Mouse (Mus musculus) left cerebral cortex, postnatal 10 days (tissue): ENCODE data around the gene Pir. TPM values are rescaled to one million over a fixed set of nuclear protein-coding genes. Genes with fewer than 3 reads are reported as not detected.
A peak's percentile ranks its signal among the peaks of the same experiment; 100 is the strongest.

ENCODE experiments used
- DNase-seq, 2 experiments: peaks; one replicate each; pipeline ENCODE4 v3.0.0; 2021 to 2022; ENCODE audit warnings: low spot score in 2 of 2, mixed read lengths in 1 of 2; ENCODE audit errors: extremely low spot score in 1 of 2
- intact Hi-C: fragments of 180-260 bp; cut with DNase I; formaldehyde crosslinking; loops from one replicate; pipeline ENCODE4 v1.15.1; 2025
- total RNA-seq, 2 experiments: library from RNA; stranded (reverse); gene quantifications; 2 replicates each; pipeline ENCODE4 v1.2.3; 2021

Pir gene
- 1 to 10 TPM; 2.4 to 3.8 TPM for total RNA-seq

- intact Hi-C loops: no loop called here
- peak; percentile 4 to 71 for DNase-seq
Measured at GRCm38 (mm10) chrX:164269285-164269761, at the start of gene Pir. Gene Pir, plus strand, starts transcription at chrX:164269371.

DNA sequence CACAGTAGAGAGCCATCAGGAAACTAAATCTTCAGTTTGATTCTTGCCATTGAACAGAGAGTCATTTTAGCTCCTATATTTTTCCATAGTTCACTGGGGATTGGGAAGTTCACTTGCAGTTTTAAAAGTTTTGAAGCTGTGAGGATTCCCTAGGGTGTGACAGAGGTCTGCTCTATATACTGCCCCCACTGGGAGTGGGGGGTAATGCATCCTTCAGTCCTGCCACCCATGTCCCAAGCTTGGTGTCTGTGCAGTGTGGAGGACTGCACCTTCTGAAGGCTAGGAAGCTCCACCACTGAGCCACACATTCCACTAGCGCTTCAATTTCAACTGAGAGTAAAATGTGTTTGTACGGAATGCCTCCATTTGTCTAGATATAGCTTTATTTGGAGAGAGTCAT, 47.2 kb upstream of the Pir start:
- intact Hi-C loops: no loop called here
- no peak for DNase-seq

DNA sequence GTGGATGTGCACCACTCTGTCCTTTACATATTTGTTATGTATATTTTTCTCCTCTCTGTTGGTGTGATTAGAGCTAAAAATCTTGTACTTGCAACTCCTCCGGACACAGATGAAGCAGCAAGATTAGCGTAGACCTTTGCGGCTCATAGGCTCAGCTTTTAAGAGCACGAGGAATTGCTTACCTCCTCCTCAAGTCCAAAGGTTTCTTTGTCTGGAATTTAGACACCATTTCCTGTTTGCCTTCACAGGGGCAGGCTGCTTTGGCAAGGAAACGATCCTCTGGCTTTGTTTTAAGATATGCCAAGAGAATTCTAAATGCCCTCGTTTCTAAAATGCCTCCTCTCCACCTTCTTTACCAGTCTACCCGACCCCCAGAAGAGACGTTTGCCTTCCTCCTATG, 35.8 kb upstream of the Pir start:
- no peak for DNase-seq
- intact Hi-C loops: no loop called here

GRCm38 (mm10) chrX:164245714-164246113, 23.5 kb upstream of the Pir start:
- DNase-seq: peak in 1 of 2 experiments; percentile 19
- intact Hi-C loops: no loop called here

DNA sequence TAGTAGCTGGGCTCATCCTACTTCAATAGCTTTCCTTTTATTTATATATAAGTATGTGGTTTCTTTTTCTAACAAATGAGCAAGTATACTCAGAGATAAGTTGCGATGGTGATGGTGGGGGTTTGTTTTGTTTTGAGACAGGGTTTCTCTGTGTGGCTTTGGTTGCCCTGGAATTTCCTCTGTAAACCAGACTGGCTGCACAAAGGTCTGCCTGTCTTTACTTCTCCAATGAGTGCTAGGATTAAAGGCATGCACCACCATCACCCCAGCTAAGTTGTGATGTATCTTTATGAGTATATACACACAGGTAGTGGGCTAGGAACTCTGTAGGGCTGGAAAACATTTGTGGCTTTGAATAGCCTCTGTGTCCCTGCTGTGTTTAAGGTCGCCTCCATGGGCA, 22.4 kb upstream of the Pir start:
- DNase-seq: no peak
- intact Hi-C loops: no loop called here

DNA sequence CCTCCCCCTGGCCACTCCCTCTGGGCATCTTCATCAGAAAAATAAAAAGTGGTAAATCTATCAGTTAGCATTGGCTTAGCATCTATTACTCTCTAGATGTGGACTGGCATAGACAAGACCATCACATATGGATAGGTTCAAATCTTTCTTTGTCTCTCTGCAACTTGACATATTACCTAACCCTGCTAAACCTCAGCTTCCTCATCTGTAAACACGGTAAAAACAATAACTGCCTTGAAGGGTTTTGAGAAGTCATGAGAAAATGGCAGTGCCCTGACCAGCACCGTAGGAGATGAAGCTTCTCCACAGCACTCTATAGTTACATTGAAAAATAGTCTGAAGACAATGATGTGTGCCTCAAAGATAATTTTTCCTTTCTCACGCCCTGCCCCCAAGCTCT, 12.6 kb upstream of the Pir start:
- intact Hi-C loops: no loop called here
- no peak for DNase-seq

DNA sequence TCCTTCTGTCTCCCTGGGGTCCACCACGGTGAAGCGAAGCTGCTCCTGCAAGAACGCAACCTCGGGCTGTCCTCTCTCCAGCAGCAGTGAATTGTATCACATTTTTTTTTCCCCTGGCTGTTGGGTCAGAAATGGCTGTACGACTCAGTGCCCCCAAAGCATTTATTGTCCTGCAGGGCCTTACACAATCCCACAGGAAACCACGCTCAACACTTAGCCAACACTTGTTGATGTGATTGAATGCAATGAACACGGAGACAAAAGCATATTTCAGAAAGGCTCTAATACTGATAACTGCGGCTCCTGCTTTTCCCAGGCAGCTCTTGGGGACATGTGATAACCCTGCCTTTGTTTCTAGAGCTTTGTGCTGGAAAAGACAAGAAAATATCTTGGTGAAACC, 11.1 kb upstream of the Pir start, which contains the start of gene Bmx:
TSS of gene Bmx (minus strand) at position 137 of the 400 bp plus-strand sequence.
- intact Hi-C loops: no loop called here
- DNase-seq: no peak

DNA sequence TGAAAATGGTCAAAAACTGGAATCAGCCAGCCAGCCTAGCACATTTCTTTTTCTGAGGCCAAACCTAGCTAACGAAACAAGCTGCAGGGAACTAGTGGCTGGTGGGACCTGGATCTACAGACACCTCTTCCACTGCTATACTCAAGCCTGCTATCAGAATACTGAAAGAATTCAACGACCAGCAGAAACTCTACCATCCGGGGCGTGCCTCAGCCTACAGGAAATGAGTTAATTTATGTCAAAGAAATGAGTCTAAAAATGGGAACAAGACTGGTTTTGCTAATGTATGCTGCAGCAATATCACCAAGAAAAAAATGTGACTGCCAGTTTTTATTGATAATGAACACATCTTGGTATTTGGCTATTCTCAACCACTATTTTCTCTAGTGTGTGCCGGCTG, 10.5 kb upstream of the Pir start:
- intact Hi-C loops: no loop called here
- no peak for DNase-seq

DNA sequence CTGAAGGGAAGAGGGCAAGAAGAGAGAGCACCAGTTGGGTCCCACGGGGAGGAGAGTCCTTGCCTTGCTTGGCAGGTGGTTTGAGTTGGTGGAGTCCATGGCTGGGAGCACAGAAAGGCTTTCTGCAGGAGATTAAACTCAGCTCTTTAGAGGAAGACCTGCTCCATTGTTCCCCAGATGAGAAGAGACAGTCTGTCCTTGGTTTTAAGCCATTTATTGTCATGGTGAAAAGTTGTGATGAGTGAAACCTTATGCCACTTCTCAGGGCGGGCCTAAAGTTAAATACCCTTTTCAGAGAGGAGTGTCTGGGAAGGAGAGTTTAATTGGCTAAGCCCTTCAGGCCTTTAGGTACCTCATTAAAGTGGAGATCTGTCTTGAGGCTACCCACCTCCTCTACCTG, 6.9 kb upstream of the Pir start:
- intact Hi-C loops: no loop called here

GRCm38 (mm10) chrX:164264861-164265260, 4.3 kb upstream of the Pir start:
- no peak for DNase-seq
- intact Hi-C loops: no loop called here

More for the DNA sequence above, 6.9 kb upstream of the Pir start:
- no peak for DNase-seq

DNA sequence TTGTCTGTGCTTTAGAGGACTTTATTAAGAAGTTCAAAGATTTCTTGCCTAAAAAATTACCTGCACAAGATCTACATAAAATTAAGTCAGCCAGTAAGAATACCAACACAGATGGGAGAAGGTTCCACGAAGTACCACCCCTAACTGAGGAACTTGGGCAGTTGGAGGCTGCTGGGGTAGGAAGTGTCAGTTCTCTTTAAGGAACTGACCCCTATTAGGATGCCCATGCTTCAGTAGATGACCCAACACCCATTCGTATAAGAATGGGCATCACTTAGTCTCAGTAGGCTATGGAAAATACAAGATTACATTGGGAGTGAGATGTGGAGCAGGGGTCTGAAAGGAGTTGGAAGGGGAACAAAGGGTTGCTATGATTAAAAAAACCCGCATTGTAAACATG, 1.4 kb downstream of the Pir start:
- intact Hi-C loops: no loop called here
- DNase-seq: no peak

DNA sequence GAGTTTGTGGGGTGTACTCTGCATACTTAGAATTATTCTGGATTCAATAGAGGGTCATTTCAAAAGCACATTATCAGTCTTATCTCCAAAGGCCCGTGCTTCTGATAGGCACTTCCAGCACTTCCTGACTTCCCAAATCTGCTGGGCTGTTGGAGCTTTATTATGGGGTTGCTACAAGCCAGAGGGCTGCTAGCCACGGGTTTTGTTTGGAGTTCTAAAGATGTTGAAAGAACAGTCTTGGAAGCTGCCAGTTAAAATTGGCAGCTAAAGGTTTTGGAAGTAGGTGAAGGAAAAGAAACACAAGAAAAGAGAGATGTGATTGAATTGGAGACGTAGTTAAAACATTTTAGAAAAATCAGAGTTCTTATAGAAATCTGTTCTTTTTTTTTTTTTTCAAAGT, 6.4 kb downstream of the Pir start:
- intact Hi-C loops: no loop called here
- DNase-seq: peak in 1 of 2 experiments; percentile 3

GRCm38 (mm10) chrX:164280918-164281647, 11.9 kb downstream of the Pir start:
- intact Hi-C loops: no loop called here
- no peak for DNase-seq

DNA sequence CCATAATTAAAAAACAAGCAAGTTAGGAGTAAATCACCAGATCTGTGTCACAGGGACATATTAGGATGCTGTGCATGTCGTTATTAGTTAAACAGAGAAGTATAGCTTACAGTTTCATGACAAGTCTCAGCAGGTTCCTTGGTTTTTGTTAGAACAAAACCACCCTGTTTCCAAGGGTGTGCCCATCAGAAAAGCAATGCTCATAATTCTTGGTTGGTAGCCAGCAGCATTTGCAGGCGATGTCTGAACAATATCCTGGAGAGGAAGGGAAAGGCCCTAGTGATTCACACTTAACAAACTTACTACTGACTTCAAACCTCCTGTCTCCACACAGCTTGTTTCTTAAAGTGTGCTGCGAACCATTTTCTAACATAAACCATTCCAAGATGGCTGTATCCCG, 14.6 kb downstream of the Pir start:
- DNase-seq: no peak
- intact Hi-C loops: no loop called here

GRCm38 (mm10) chrX:164287077-164287476, 17.9 kb downstream of the Pir start:
- DNase-seq: peak in 1 of 2 experiments; percentile 20
- intact Hi-C loops: loop anchor here (5.0 kb wide), 1 partner anchor 105 kb away; no protein-coding TSS in a partner anchor

DNA sequence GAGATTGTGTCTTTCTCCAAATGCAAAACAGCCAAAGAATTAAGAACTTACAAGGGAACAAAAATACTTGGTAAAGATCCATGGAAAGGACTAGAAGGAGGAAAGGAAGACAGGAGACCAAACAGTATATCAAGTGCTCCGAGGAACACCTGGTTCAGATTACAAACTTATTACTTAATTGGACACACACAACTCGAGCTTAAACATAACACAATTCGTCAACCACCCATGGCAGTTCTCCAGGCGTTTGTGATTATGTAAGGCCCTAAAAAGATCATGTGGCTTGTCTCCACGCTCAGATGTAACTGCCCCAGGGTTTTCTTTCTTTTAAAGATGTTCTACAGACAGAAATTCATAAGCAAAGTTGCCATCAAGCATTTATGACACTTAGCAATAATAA, 22.0 kb downstream of the Pir start:
- no peak for DNase-seq
- intact Hi-C loops: no loop called here

DNA sequence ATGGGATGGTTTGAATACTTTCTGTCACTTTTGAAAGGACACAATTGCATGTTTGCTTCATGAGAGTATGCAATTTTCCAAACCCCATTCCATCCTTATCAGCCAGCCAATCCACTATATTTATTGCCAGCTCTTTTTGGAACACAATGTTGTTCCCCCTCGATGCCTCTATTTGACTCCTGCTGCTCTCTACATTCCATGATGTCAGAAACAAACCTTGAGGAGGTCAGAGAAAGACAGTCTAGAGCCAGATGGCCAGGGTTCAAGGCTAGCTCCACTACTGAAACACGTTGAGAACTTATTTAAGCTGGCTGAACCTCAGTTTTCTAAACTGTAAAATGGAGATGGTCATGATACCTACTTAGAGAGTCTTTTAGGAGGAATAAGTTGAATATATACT, 37.1 kb downstream of the Pir start:
- DNase-seq: no peak
- intact Hi-C loops: no loop called here

DNA sequence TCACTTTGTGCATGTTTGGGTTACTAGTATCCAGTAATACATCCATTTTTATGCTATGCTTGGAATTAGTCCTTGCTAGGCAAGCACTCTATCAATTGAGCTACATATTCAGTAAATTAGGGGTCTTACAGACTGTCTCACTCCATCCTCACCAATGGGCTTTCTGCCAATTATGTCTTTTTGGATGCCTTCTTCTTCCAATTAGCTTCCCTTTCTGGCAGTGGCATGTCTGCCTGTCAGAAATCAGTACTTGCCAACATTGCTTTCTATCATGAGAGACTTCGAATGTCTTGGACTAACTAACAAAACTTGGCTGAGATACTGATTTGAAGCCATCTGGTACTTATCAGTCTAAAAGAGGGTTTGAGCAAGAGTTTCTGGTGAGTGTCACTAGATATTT, 44.7 kb downstream of the Pir start:
- peak in 1 of 2 experiments; percentile 1 for DNase-seq
- intact Hi-C loops: no loop called here

DNA sequence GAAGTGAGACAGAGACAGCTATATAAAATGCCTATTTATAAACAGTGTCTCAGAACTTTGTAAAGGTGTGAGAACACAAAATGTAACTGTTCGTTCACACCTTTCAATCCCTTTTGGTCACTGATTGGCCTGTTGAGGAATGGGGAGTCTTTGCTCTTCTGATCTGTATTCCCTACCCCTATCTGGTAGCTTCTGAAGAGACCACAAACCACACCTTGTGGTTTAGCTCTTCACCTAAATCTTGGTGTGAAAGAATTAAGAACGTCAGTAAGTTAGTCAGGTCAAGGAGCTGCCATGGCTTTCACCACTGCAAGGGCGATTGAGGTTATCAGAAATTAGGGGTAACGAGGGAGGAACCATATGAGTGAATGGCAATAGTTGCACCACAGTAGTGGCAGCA, 49.4 kb downstream of the Pir start:
- DNase-seq: no peak
- intact Hi-C loops: no loop called here

DNA sequence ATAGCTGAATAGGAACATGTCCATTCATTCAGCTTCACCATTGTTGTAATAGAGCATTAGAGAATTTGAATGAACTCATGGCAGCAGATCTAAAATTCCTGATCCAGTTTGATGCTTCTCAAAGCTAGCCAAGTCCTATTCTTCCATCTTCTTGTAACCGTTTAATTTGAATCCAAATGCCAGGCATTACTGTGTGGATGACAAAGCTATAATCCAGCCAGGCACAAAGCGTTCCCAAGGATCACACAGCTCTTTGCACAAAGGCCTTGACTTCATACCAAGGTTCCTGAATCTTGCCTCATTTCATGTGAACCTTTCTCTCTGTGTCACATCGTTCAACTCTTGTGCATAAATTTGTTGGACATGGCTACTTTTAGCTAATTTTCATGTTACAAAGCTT, 50.9 kb downstream of the Pir start:
- DNase-seq: no peak
- intact Hi-C loops: no loop called here

DNA sequence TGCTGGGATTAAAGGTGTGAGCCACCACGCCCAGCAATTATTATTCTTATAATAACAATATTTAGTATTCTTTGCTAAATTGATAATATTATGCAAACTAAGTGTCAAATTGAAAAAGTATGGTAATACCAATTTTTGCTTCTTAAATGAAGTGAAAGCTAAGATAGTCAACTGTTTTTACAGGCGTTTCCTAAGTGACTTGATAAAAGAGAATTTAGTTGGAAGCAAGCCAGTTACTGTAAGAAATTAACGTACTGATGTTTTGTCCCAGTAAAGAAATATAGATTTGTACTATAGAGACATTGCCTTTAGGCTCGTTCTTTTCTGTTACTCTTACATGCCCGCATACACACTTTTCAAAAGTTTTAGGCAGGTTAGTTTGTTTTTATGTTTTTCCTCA, 53.3 kb downstream of the Pir start:
- intact Hi-C loops: no loop called here
- no peak for DNase-seq
